Mouse (Mus musculus) left cerebral cortex, adult 11 months (tissue): ENCODE data around the gene Bahd1.

Source experiments
- DNase-seq: peaks from one replicate; pipeline ENCODE4 v3.0.0; 2022; ENCODE audit warnings: low spot score

Gene Bahd1

GRCm38 (mm10) chr2:118898771-118899170, 1.4 kb upstream of the Bahd1 start:
- no peak for DNase-seq

GRCm38 (mm10) chr2:118899306-118899705, 871 bp upstream of the Bahd1 start:
- no peak for DNase-seq

GRCm38 (mm10) chr2:118900826-118901140, 606 bp downstream of the Bahd1 start:
- no peak for DNase-seq

GRCm38 (mm10) chr2:118901175-118902031, 1.2 kb downstream of the Bahd1 start:
- DNase-seq: peak; percentile 95

- DNase-seq: no peak
These were observed 2.2 kb downstream of the Bahd1 start for GRCm38 (mm10) chr2:118902051-118903025.

- no peak for DNase-seq
These were observed 3.2 kb downstream of the Bahd1 start for GRCm38 (mm10) chr2:118903333-118903741.

- DNase-seq: no peak
These were observed 5.4 kb downstream of the Bahd1 start for GRCm38 (mm10) chr2:118905433-118906117.

GRCm38 (mm10) chr2:118906118-118906492, 5.9 kb downstream of the Bahd1 start:
- DNase-seq: no peak

- DNase-seq: no peak
These were observed 7.6 kb downstream of the Bahd1 start for GRCm38 (mm10) chr2:118907781-118908180.

GRCm38 (mm10) chr2:118909151-118909550, 9.0 kb downstream of the Bahd1 start:
- DNase-seq: no peak

GRCm38 (mm10) chr2:118910605-118911278, 10.6 kb downstream of the Bahd1 start:
- no peak for DNase-seq

- DNase-seq: no peak
These were observed 12.5 kb downstream of the Bahd1 start for GRCm38 (mm10) chr2:118912706-118913105.

GRCm38 (mm10) chr2:118913551-118914276, 13.5 kb downstream of the Bahd1 start:
- no peak for DNase-seq

- DNase-seq: no peak
These were observed 14.5 kb downstream of the Bahd1 start for GRCm38 (mm10) chr2:118914685-118915084.

GRCm38 (mm10) chr2:118916436-118916835, 16.3 kb downstream of the Bahd1 start:
- no peak for DNase-seq

- no peak for DNase-seq
These were observed 18.4 kb downstream of the Bahd1 start for GRCm38 (mm10) chr2:118918543-118918942.

- no peak for DNase-seq
These were observed 20.3 kb downstream of the Bahd1 start for GRCm38 (mm10) chr2:118920428-118920827.

GRCm38 (mm10) chr2:118925952-118926351, 25.8 kb downstream of the Bahd1 start:
- no peak for DNase-seq

- DNase-seq: no peak
These were observed 26.3 kb downstream of the Bahd1 start, which contains the start of gene Chst14 for GRCm38 (mm10) chr2:118926361-118926997. Gene Chst14 (plus strand): TSS chr2:118926496.

- DNase-seq: no peak
These were observed 27.0 kb downstream of the Bahd1 start for GRCm38 (mm10) chr2:118926998-118927739.
